Mouse (Mus musculus) v-Abl transformed pro-B cells (cell line): Measurements from ENCODE around the gene Zfp335.

Source experiments
- in situ Hi-C, 2 experiments: fragments of 400-800 bp; cut with MboI; formaldehyde crosslinking; loops; one replicate each; pipeline ENCODE4 v1.15.1; 2025; ENCODE audit not compliant: unreplicated experiment in 2 of 2

Gene Zfp335

DNA sequence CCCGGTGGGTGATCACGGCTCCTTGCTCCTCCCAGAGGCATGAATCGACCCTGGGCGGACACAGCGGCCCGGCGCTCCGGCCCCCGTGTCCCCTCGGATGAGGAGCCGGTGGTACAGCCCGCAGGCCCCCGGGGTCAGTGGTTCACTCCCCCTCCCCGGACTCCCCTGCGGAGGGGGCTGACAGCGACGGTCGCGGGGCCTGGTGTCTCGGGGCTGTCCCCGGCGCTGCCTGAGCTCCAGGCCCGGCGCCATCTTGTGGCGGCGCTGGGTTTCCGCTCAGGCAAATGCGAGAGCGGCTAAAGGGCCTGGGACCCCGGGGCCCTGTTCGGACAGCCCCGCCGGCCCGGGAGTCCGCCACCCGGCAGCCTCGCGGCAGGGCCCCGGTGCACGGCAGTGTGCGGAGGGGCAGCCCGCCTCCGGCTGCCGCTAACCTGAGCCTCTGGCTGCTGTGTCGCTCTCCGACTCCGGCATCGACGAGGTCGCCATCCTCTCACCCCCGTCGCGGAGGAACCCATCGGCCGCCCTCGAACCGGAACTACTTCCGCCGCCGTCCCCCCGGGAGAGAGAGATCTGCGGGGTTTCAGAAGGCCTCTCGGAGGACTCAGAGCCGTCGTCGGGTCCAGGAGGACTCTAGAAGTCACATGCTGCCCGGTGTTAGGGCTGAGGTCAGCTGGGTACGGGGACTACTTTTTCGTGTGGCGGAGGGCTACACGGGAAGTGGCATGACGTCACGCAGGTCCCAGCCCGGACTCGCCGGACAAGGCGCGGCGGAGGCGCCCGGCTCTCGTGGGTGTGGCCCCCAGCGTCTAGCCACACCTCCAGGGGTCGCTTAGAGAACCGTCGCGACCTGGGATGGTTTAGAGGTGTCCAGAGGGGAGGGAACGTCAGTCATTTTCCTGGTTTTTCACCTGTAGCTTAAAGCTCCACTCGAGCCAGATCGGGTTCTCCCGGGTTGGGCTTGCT lies at the start of gene Zfp335:
Gene Zfp335, minus strand, starts transcription at position 672 of the 963 bp plus-strand sequence.
- in situ Hi-C loops = loop anchor here (5.0 kb wide), 2 partner anchors 34 to 79 kb away; partner anchors contain the start of genes Ctsa (in 1 of the 2), Neurl2 (in 1 of the 2) and Pcif1 (in 1 of the 2)

DNA sequence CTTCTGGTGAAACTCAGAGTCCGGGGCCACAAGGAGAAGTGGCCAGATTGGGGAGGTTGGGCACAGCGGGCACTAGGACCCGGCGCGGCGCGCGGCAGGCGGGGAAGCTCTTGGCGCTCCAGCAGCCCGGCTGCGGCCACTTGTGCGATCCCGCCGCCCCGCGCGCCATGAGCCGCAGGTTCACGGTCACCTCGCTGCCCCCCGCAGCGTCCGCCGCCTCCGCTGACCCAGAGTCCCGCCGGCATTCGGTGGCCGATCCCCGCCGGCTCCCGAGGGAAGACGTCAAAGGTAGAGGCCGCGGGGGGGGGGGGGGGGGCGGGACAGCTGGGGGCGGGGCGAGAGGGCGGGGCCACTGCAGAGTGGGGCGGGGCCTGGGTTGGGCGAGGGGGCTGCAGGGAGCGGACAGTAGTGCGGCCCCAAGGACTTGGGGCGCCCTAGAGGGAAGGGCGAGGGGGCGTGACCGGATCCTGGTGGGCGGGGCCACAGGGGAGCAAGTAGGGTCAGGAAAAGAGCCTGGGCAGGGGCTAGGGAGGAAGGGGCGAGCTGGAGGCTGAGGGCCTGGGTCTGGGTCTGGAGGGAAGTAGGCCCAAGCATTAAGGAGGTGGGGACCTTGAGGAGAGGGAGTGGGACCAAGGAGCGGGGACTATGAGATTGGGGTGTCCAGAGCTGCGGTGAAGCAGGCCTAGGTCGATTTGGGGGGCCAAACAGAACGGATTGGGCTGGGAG lies 49.3 kb upstream of the Zfp335 start, which contains the start of gene Slc12a5:
Gene Slc12a5, plus strand, starts transcription at position 87 of the 726 bp plus-strand sequence.
- in situ Hi-C loops = loop anchor here (10.0 to 25.0 kb wide), 3 partner anchors 314 to 526 kb away; partner anchors contain the start of gene Trp53rka (in 1 of the 2)

DNA sequence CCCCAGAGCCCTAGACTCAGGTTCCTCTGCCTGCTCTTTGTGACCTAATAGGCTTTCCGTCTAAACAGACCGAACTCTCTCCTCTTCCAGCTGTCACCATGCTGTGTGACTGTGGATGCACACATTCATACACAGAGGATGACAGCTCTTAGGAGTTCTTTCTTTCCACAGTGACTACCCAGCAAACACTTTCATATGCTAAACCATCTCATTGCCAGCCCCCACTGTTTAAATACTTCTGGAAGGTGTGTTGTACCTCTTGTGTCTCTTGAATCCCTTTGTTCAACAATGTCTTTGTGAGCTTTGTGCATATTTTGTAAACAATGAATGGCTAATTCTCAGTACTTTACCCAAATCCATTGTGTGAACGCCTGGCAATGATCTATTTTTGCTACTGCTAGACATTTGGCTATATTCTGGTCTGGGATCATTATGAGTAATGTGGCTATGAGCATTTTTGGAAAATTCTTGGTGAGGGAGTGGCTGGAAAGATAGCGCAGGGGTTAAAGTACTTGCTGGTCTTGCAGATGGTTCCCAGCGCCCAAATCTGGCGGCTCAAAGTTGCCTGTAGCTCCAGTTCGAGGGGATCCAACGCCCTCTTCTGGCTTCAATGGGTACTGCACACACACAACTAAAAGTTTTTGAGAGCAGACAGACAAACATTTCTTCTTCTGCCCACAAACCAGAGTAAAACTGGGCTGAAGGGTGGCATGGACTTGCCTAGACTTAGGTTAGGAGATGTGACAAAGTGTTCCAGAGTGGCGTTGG lies 46.2 kb upstream of the Zfp335 start:
- in situ Hi-C loops = loop anchor here (5.0 to 25.0 kb wide), 4 partner anchors 35 to 530 kb away; partner anchors contain the start of gene Trp53rka (in 1 of the 2)

DNA sequence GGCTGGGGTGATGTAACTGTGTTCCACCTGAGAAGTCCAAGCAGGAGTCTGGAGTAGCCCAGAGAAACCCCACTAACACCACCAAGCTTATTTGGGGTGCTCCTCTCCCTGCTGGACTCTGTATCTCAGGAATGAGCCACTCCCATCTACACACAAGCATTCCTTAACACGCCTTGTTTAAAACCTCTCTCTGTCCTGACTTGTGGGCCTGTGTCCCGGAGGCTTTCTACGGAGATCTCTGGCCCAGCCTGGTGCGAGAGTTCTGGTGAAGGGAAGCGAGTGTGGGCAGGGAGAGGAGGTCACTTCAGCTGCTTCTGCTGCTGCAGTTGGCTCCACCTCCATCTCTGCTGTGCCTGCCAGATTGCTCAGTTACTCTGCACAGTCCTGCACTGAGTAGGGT lies 44.6 kb upstream of the Zfp335 start:
- in situ Hi-C loops = loop anchor here (5.0 to 25.0 kb wide), 4 partner anchors 34 to 531 kb away; partner anchors contain the start of gene Trp53rka (in 1 of the 2)

- in situ Hi-C loops = loop anchor here (5.0 to 25.0 kb wide), 4 partner anchors 33 to 532 kb away; partner anchors contain the start of gene Trp53rka (in 1 of the 2)
Measured at GRCm38 (mm10) chr2:164955725-164956124, 44.2 kb upstream of the Zfp335 start.

DNA sequence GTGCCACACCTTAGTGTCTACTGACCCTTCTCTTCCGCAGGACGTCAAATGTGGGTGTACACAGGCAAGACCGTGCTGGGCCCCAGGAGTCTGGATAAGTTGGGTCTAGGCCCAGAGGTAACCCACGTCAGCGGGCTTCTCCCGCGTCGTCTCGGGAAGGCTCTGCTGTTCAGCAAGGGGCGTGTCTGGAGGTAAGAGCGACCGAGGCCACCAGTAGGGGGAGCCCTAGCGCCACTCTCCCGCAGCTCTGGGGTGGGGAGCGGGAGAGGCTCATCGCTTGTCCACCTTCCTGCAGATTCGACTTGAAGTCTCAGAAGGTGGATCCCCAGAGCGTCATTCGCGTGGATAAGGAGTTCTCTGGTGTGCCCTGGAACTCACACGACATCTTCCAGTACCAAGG lies 41.7 kb upstream of the Zfp335 start:
- in situ Hi-C loops = loop anchor here (10.0 to 25.0 kb wide), 2 partner anchors 322 to 534 kb away; partner anchors contain the start of gene Trp53rka (in 1 of the 2)

DNA sequence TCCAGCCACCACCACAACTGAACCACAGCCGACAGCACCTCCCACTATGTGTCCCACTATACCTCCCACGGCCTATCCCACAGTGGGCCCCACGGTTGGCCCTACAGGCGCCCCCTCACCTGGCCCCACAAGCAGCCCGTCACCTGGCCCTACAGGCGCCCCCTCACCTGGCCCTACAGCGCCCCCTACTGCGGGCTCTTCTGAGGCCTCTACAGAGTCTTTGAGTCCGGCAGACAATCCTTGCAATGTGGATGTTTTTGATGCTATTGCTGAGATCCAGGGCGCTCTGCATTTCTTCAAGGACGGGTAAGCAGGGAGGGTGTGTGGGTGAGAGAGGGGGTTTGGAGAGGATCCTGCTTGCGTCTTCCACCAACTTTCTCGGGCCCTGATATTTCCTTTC lies 40.9 kb upstream of the Zfp335 start:
- in situ Hi-C loops = loop anchor here (10.0 to 25.0 kb wide), 2 partner anchors 322 to 535 kb away; partner anchors contain the start of gene Trp53rka (in 1 of the 2)

DNA sequence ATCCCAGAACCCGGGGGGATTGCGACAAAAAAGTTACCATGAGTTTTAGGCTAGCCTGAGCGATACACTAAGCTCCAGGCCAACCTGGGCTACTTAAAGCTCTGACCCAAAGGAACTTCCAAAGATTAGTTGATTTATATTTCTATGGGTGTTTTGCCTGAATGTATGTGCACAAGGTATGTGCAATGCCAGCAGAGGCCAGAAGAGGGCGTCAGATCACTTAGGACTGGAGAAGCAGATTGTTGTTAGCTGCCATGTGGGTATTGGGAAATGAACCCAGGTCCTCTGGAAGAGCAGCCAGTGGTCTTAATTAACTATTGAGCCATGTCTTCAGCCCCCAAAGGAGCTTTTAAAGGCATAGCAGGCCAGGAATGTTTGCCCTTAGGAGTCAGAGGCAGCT lies 40.2 kb upstream of the Zfp335 start:
- in situ Hi-C loops = loop anchor here (10.0 to 25.0 kb wide), 2 partner anchors 323 to 536 kb away; partner anchors contain the start of gene Trp53rka (in 1 of the 2)

- in situ Hi-C loops = loop anchor here (10.0 to 25.0 kb wide), 2 partner anchors 324 to 537 kb away; partner anchors contain the start of gene Trp53rka (in 1 of the 2)
Measured at GRCm38 (mm10) chr2:164950501-164950900, 38.9 kb upstream of the Zfp335 start.

- in situ Hi-C loops = no loop called here
Measured at GRCm38 (mm10) chr2:164948962-164949361, 37.4 kb upstream of the Zfp335 start.

- in situ Hi-C loops = no loop called here
Measured at GRCm38 (mm10) chr2:164947930-164948329, 36.4 kb upstream of the Zfp335 start.

GRCm38 (mm10) chr2:164947506-164947905 lies 35.9 kb upstream of the Zfp335 start:
- in situ Hi-C loops = no loop called here

DNA sequence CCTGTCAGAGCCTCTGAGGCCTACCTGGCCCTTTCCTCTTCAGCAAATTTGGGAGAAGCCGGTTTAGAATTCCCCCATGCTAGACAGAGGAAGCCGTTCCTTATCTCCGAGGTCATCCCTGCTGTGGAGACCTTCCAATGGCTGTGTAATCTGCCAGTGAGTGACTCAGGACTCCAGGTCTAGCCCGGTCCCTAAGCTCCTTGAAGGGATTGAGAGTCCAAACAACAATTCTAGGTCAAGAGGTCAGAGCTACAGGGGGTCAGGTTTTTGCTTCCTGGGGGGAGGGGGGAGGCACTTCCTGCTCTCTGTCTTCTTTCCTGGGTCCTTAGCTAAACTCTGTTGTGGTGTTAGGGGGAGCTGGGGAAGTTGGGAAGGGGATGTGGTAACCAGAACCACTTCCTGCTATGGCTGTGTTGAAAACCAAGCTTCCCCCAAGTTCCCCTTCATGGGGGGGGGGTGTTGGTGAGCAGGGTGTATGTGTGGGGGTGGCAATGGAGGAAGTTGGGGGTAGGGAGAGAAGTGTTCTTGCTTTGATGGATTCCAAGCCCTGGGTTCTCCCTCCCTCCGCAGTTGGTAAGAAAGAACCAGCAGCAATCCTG lies 31.2 kb upstream of the Zfp335 start:
- in situ Hi-C loops = no loop called here

GRCm38 (mm10) chr2:164940140-164940830 lies 28.7 kb upstream of the Zfp335 start, which contains the start of gene Mmp9:
Mmp9 (plus strand) TSS chr2:164940780.
- in situ Hi-C loops = no loop called here

DNA sequence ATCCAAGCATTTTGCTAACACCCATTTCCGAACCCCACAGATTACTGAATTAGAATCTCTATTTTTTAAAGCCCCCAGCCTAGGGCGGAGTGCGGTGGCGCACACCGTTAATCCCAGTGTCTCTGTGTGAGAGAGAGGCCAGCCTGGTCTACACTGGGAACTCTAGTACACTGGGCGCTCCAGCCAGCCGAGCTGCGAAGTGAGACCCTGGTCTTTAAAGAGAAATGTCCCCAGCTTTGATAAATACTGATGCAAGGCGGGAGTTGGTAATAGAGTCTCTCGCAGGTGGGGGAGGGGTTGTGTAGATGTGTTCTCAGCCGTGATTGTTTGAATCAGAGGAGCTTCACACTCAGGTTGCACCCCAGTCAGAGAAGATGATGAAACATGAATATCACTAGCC lies 27.5 kb upstream of the Zfp335 start:
- in situ Hi-C loops = no loop called here

- in situ Hi-C loops = no loop called here
Measured at GRCm38 (mm10) chr2:164938146-164939091, 26.9 kb upstream of the Zfp335 start.

DNA sequence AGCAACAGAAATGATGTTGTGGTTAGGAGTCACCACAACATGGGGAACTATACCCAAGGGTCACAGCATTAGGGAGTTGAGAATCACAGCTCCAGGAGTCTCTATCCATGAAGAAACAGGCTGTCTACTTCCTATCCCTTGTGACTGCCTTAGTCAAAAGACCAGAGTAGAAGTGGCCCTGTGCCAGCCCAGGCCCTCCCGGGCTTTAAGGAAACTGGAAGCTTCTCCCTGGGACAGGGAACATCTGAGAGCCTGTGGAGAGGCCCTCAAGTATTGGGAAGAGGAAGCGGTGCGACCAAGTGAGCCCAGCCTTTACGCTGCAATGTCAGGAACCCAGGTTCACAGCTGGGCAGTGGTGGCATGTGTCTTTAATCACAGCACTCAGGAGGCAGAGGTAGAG lies 24.4 kb upstream of the Zfp335 start:
- in situ Hi-C loops = no loop called here
